Mouse (Mus musculus) spleen, postnatal 36 days (tissue): ENCODE results near the gene Rnf141.

Experiments
- DNase-seq, 2 experiments: peaks; one replicate each; pipeline ENCODE4 v3.0.0; 2022; ENCODE audit warnings: low spot score in 2 of 2, mixed read lengths in 1 of 2

Gene Rnf141

DNA sequence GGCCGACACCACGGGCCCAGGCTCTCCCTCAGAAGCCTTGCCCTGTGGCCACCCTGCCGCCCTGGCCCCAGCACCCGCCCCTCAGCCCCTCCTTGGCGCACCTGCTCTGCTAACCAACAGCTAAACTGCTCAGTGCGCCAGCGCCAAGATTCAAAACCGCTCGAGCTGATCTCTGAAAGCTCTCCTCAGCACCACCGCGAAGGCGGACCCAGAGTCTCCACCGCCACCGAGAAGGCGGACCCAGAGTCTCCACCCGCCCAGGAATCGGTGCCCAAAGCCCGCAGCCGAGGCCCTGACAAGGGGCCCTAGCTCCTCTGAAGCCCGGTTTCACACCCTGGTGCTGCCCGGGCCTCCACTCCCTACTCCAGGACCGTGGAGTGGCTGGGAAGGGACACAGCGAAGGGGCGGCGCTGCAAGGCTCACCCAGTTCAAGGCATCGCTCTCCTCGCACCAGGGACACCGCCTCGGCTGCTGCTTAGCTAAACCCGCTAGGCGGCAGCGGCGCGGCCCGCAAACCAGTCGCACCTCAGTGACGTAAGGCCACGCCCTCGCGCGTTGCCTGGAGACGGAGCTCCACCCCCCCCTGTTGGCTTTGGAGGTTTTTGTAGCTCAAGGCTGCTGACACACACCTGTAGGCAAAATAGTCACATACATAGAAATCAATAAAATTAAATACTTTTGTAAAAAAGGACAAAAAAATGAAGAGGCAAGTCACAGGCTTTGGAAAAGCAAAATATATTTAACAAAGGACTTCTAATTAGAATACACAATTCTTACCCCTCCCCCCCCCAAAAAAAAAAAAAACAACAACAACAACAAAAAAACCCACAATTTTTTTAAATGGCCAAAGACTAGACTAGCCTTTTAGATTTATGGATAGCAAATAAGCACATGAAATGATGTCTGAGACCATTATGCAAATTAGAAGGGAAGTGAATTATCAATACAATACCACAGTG, at the start of gene Rnf141:
Gene Rnf141, minus strand, starts transcription at position 542 of the 959 bp plus-strand sequence.
- peak; percentile 90 to 91 for DNase-seq

DNA sequence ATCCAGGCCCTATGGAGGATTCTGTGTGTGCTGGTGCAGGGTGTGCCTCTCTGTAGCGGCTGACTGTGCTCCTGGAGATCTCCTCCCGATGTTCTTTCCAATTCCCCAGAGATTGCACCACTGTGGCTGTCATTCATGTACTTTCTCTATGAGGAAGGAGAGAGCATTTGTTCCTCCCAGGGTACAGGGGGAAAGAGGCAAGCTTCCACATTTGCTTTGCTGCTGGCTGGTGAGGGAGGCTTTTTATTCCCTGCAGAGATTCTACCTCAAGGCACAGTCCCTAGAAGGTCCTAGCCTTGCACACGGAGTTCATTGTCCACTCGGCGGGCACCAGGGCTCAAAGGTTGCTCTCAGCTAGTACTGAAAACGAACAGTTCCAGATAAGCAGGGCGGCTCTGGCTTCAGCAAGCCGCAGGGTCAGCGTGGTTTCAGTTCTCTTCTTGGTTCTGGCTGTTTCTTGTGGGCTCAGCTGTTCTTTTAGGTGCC, 47.3 kb upstream of the Rnf141 start:
- peak; percentile 43 to 56 for DNase-seq

GRCm38 (mm10) chr7:110881746-110882333, 37.6 kb upstream of the Rnf141 start:
- DNase-seq, result no peak

GRCm38 (mm10) chr7:110878028-110878427, 33.8 kb upstream of the Rnf141 start:
- no peak for DNase-seq

- DNase-seq, result no peak
Observed at GRCm38 (mm10) chr7:110876965-110877364, 32.7 kb upstream of the Rnf141 start.

DNA sequence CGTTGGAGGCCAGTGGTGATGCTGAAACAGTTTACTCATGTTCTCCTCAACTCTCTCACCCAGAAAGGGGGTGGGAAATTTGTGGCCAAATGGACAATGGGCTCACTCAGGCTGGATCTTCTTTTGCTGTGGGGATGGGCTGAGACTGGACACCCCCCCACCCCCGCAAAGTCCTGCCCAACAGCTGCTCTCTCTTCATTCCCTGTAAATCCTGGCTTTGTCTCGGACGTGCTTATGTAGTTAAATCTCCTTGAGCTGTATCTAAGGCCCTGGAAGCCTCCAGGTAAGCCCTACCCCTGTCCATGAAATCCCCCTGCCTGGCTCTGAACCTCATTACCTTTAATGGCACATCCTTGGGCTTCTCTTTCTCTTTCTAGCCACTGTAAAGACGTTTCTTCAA, 24.6 kb upstream of the Rnf141 start:
- DNase-seq, result no peak

DNA sequence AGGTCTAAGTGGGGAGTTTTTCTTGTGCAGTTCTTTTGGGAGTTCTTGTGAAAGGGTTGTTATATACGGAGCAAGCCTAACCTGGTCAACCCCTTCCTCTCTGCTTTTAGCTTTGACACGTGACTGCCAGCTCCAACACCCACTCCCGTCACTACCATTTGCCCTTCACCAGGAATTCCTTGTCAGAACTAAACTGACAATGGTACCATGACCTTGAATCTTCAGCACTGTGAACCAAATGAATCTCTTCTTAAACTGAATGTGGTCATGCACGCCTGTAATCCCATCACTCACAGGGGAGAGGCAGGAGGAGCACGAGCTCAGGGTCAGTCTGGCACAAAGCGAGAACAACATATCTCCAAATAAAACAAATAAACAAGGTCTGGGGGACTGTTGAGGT, 22.9 kb upstream of the Rnf141 start:
- DNase-seq, result no peak

- no peak for DNase-seq
Observed at GRCm38 (mm10) chr7:110866021-110866420, 21.8 kb upstream of the Rnf141 start.

GRCm38 (mm10) chr7:110865570-110865969, 21.3 kb upstream of the Rnf141 start:
- no peak for DNase-seq

GRCm38 (mm10) chr7:110865038-110865437, 20.8 kb upstream of the Rnf141 start:
- no peak for DNase-seq

GRCm38 (mm10) chr7:110862751-110863289, 18.6 kb upstream of the Rnf141 start, which contains the start of gene Lyve1:
Gene Lyve1 (minus strand): TSS chr7:110863239.
- DNase-seq, result no peak

DNA sequence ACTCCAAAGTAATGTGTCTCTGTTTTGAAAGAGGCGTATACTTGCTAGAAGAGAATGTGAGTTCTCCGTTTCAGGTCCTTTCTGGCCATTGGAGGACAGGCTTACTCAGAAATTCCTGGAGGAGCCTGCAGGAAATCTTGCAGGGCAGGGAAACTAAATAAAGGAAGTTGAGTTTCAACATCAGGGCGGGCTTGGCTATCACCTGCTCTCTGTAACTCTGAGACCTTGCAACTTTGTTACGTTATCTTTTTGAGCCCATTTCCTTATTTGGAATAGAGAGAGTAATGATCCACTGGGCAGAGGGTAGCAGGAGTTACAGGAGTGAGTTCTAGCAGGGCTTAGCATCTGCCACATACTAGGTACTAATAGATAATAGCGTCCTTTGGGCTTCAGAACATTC, 15.9 kb upstream of the Rnf141 start:
- DNase-seq, result no peak

DNA sequence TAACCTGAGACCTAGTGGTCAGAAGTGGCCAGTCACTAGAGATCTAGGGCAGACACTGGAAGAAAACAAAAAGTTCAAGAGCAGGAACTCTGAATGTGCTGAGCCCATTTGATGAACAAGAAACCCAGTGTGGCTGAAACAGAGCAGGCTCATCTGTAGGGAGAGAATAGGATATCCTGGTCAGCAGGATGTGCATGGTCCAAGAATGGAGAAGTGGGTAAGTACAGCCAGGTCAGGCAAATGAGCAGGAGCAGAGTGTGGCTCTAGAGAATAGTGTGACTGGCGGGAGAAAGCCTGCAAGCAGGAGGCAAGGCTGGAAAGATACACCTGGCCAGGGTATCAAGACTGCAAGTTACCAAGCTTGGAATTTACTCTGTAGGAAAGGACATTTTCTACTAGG, 11.3 kb upstream of the Rnf141 start:
- DNase-seq, result no peak

DNA sequence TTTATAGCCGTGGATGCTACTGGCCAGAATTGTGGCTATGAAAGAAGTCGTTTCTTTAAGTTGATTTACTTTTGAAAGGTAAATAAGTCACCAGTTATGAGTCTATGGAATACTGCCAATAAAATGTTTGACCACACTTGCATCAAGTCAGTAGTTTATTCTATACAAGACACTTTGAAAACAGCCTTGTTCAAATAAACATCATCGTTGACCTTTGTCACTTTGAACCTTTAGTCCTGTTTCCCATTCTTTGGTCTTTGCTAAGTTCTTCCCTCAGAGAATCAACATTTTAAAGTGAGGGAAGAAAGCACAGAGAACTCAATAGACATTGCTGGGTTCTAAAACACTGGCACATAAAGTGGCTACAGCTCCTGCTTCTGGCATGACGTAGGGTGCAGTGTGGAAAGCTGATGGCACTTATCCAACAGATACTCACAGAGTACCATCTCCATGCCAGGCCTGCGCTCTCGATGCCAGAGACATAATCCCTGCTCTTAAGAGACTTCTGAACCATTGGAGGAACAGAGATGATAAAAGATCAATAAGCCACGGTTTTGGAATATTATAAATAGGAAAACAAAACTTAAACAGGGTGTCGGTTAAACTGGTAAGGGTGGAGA, 10.8 kb upstream of the Rnf141 start:
- DNase-seq, result no peak

DNA sequence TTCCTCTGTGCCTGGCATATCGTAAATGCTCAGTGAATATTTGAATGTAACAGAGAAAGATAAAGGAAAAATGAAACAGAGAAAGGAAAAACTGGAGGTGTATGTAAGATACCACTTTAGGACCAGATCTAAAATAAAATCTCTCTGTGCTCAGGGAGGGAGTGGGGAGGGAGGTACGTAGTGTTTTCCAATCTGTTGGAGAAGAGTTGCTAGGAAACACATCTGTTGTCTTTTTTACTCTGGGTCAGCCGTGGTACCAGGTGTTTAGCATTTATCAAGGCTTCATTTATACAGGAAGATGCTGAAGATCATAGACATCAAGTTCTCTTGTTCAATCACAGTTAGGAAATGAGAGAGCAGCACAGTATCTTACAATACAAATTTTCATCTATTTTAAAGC, 10.3 kb upstream of the Rnf141 start:
- no peak for DNase-seq

GRCm38 (mm10) chr7:110853611-110854010, 9.4 kb upstream of the Rnf141 start:
- no peak for DNase-seq

GRCm38 (mm10) chr7:110851541-110852203, 7.4 kb upstream of the Rnf141 start:
- DNase-seq, result no peak

- no peak for DNase-seq
Observed at GRCm38 (mm10) chr7:110848371-110848770, 4.1 kb upstream of the Rnf141 start.

DNA sequence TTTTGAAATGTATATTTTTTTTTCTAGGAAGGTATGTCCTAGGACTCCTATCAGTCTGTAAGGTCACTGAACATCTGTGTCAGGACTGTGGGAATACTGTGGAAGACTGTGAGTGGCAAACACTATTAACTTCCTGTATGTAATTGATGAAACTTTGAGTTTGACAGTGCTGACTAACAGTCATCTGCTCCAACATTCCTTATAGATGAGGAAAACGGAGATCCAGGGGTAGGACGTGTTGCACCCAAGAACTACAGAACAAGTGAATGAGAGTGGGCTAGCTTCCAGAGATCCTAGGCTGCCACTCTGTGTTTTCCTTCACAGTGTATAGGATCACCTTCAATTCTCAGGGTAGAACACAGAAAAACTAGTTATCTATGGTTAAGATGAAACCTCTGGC, 3.1 kb upstream of the Rnf141 start:
- no peak for DNase-seq

DNA sequence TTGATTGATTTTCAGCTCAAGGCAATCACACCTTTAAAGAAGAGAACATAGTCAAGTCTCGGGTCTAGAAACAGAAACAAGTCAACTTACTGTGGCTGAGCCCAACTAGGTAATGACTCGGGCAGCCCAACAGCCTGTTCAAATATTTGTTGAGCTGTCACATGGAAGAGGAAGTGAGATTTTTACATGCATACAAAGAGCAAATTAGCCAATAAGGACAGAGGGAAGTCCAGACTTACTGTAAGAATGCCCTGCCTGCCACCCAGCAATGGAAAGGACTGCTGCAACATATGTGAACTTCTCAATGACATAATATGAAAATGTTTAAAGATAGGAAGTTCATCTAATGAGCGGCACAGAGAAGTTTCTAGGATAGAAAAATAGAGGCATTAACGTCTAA, 3.9 kb downstream of the Rnf141 start:
- peak; percentile 66 to 73 for DNase-seq

DNA sequence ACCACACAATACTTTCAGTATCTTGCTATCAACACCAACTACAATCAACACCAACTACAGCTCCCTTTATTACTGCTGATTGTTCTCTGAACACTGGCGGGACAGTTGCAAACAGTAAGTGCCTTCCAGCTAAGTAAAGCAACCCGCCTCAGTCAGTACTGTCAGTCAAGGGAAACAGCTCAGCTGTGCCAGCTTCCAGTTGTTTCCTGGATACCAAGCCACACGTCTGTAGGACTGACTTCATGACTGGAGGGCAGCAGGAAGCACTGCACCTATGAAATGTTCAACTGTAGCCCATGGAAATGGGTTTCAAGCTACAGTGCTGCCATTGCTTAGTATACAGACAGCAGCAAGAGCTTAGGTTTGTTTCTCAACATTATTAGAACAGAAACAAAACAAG, 9.7 kb downstream of the Rnf141 start:
- no peak for DNase-seq

DNA sequence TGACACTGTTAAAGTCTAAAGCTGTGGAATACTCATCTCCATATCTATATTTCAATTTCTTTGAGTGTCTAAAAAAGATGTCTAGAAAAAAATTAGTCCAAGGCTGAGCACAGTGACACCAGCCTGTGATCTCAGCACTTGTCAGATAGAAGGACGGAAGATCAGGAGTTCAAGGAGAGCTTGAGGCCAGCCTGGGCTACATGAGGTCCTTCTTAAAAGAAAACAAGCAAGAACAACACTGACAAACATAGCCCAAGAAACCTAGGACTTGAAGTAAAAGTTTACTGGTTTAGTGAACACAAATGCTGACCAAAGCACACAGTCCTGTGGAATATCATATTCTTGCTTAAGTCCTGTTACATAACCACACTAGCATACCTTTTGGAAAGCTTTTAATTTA, 10.2 kb downstream of the Rnf141 start:
- no peak for DNase-seq
